Mouse (Mus musculus) skeletal muscle tissue, adult 2 months (tissue): Measurements from ENCODE around the gene Usp12.

Experiments
- DNase-seq: peaks from one replicate; pipeline ENCODE4 v3.0.0-alpha.2; 2012; ENCODE audit warnings: low read depth, low spot score

Usp12 gene

DNA sequence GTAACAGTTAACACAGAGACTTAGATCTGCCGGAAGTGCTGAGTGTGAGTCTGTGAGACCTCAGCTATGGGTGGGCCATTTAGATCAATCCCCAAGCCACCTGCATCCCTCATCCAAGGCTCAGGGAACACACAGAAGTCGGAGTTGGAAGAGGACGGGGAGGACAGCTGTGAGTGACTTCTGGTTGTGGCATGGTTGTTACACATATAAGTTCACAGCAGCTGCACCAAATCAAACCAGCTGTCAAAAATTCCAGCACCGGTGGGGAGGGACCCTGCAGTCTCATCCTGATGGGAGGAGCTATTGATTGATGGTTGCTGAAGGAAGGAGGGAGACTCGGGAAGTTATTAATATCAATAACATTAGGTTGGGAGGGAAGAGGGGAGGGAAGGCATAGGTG, 99.3 kb downstream of the Usp12 start:
- no peak for DNase-seq

GRCm38 (mm10) chr5:146692976-146693361, 101.8 kb downstream of the Usp12 start:
- DNase-seq, result no peak

DNA sequence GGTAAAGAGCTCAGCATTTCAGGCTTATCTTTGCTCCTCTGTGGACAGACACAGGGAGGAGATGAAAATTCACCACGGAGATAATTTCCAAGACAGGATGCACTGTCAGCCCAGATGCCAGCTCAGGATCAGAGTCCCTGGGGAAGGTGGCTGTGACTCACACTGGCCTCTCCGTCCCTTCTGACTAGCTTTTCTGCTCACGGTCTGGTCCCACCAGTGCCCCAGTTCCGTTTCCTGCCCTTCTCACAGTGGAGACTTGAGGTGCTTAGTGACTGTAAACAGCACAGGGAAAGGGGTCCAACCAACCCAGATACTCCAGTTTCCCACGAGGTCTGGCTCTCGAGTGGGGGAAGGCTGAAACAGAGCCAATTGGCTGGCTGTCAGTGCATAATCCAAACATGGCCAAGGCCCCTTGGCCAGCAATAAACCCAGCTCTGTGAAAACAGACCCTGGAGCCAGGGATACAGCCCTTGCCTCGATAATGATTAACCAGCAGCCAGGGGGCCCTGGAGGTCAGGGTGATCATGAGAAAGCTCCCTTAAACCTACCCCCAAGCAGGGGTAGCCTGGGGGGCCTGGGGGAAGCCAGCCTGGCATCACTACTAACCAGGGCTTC, 102.3 kb downstream of the Usp12 start:
- DNase-seq, result no peak

DNA sequence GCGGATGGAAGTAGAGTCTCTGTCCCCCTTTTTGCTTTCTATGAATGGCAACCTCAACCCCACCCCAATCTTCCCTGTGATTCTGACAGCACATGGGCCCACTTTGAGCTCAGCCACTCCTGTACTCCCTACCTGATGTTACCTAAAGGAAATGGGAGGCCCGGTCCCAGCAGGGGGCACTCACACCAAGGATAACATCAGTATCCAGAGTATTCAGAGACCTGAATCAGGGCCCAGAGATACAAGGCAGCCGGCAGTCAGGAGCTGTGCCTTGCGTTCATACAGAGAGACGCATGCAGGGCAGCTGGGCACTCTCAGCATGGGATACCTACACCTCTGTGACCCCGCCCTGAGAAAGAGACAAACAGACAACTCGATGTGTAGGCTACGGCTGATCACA, 103.1 kb downstream of the Usp12 start:
- DNase-seq, result no peak

- no peak for DNase-seq
Measured at GRCm38 (mm10) chr5:146687541-146688313, 107.1 kb downstream of the Usp12 start.

GRCm38 (mm10) chr5:146686954-146687353, 107.9 kb downstream of the Usp12 start:
- DNase-seq, result no peak
